Mouse (Mus musculus): ENCODE measurements around the gene Cldn14.

GRCm38 (mm10) chr16:94032270-94032669 is 23.6 kb upstream of the Cldn14 start:
- no peak for TF ChIP-seq POLR2A (IDR thresholded peaks at IDR 0.05; ENCODE audit: insufficient read depth, low read length)
- TF ChIP-seq EP300 (IDR thresholded peaks at IDR 0.05; ENCODE audit: insufficient read depth, low read depth, low read length): no peak
- no peak for TF ChIP-seq CTCF (IDR thresholded peaks at IDR 0.05; ENCODE audit: low read depth, low read length)

Measured in ES-Bruce4 (cell line).